Mouse (Mus musculus): ENCODE results near the gene Usp54.

DNA sequence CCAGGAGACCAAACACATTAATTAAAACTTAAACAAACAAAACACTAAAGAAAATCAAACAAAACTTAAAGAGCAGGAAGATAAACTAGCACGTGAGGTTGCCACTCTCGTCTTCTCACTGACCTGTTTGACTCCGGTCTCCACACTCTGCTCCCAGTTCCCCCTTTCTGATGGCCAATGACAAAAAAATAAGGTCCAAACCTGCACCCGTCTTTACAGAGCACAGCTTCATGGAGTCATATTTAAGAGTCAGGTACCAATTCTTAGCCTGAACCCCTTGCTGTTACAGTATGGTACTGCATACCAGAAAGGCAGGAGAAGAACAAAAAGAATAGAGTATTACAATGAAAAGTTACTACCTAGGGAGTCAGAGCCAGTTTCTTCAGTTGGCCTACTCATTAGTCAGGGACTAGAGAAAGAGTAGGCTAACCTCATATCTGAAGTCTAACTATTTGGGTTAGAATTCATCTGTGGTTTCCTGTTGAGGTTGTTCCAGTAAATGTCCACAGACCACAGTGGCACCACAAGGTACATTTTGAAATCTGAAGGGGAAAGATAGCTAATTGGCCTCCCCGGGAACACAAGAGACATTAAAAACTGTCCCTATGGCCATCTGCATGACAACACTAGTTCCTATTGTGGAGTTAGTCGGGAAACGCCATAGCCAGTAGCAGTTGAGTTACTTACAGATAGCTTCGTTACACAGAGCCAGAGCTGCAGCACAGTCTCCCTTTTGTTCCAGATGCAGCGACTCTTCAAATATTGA, 75.4 kb downstream of the Usp54 start:
- TF ChIP-seq EP300 (IDR thresholded peaks at IDR 0.05; ENCODE audit: low read depth) (no peak), CTCF (IDR thresholded peaks at IDR 0.05; ENCODE audit: low read depth) (no peak)
